Mouse (Mus musculus) liver, embryonic 11.5 days (tissue): Measurements from ENCODE around the gene Kdelr3. TPM values are rescaled to one million over a fixed set of nuclear protein-coding genes. Genes with fewer than 3 reads are reported as not detected.

Experiments
- ATAC-seq: fragments of 200-750 bp; cut with Nextera tagmentation; replicated peaks from 2 replicates; pipeline ENCODE4 v1.8.0; 2017; ENCODE audit warnings: moderate number of reproducible peaks, mild to moderate bottlenecking, moderate TSS enrichment, moderate library complexity; ENCODE audit not compliant: low FRiP score
- DNase-seq: peaks from one replicate; pipeline ENCODE4 v3.0.0-alpha.2; 2017; ENCODE audit warnings: low spot score
- H3K27ac ChIP-seq: fragments of 300-500 bp; sonication (generic); 2 replicates; pipeline ENCODE4 v1.5.1; 2014; ENCODE audit warnings: mild to moderate bottlenecking, low read depth, low read length, control low read depth
- H3K27me3 ChIP-seq: fragments of 300-500 bp; sonication (generic); replicated peaks from 2 replicates; pipeline ENCODE4 v1.6.1; 2014; ENCODE audit warnings: low read length, mixed read lengths; ENCODE audit not compliant: control insufficient read depth, insufficient read depth
- H3K36me3 ChIP-seq: fragments of 300-500 bp; sonication (generic); 2 replicates; pipeline ENCODE4 v1.6.1; 2014; ENCODE audit warnings: mild to moderate bottlenecking, low read length, moderate library complexity, mixed read lengths; ENCODE audit not compliant: control insufficient read depth, insufficient read depth
- H3K4me1 ChIP-seq: fragments of 300-500 bp; sonication (generic); replicated peaks from 2 replicates; pipeline ENCODE4 v1.6.1; 2014; ENCODE audit warnings: low read length, mixed read lengths; ENCODE audit not compliant: control insufficient read depth, insufficient read depth
- H3K4me2 ChIP-seq: fragments of 300-500 bp; sonication (generic); 2 replicates; pipeline ENCODE4 v1.6.1; 2014; ENCODE audit warnings: mild to moderate bottlenecking, control low read depth, moderate library complexity
- H3K4me3 ChIP-seq: fragments of 300-500 bp; sonication (generic); 2 replicates; pipeline ENCODE4 v1.5.1; 2014; ENCODE audit warnings: low read depth, low read length, control low read depth
- H3K9ac ChIP-seq: fragments of 300-500 bp; sonication (generic); 2 replicates; pipeline ENCODE4 v1.6.1; 2014; ENCODE audit warnings: low read depth, low read length, control low read depth
- H3K9me3 ChIP-seq: fragments of 300-500 bp; sonication (generic); 2 replicates; pipeline ENCODE4 v1.6.1; 2016; ENCODE audit warnings: low read length, inconsistent platforms, mixed read lengths; ENCODE audit not compliant: control insufficient read depth
- WGBS: fragments of 180-500 bp; shearing (Covaris S2); extraction: QIAGEN DNeasy Blood & Tissue Kit; methylation state at CpG from one replicate; pipeline ENCODE4 v1.1.7; 2014; 5-methylcytosine and 5-hydroxymethylcytosine counted together
- polyA plus RNA-seq: library from polyadenylated mRNA; unstranded; fragments of >200 nt; fragmentation: Nextera tagmentation; extraction: Ambion mirVana; gene quantifications from 2 replicates; pipeline ENCODE4 v1.2.1, GENCODE M21; 2014

Gene Kdelr3
- polyA plus RNA-seq, 1 experiment from 2014 or later = 10.8 TPM

GRCm38 (mm10) chr15:79481181-79481688 is 35.0 kb upstream of the Kdelr3 start:
- ATAC-seq = no peak
- DNase-seq = no peak
- Histone ChIP-seq H3K27me3 (peaks cover 34% of the 10 kb centered on the region), H3K9ac (no peak overlapping the region), H3K36me3 (no peaks in the 10 kb centered on the region), H3K4me2 (no peak overlapping the region), H3K27ac (no peak overlapping the region), H3K4me3 (no peak overlapping the region), H3K4me1 (no peaks in the 10 kb centered on the region), H3K9me3 (no peaks in the 10 kb centered on the region)
- 18% methylated on average over 15 of the region's 15 CpGs for WGBS

- no peak for ATAC-seq
- H3K27me3 ChIP-seq = peaks cover 31% of the 10 kb centered on the region
- 67% methylated on average over 11 of the region's 11 CpGs for WGBS
- no peaks in the 10 kb centered on the region for H3K36me3 ChIP-seq
- no peaks in the 10 kb centered on the region for H3K9me3 ChIP-seq
- H3K4me1 ChIP-seq = no peaks in the 10 kb centered on the region
- no peak overlapping the region for H3K4me3 ChIP-seq
- H3K4me2 ChIP-seq = no peak overlapping the region
- no peak overlapping the region for H3K9ac ChIP-seq
- no peak overlapping the region for H3K27ac ChIP-seq
- DNase-seq = no peak
These were observed 26.7 kb upstream of the Kdelr3 start for GRCm38 (mm10) chr15:79489463-79489862.

- 50% methylated on average over 18 of the region's 18 CpGs for WGBS
- H3K4me2 ChIP-seq = no peak overlapping the region
- ATAC-seq (no peak), DNase-seq (no peak)
- no peaks in the 10 kb centered on the region for H3K36me3 ChIP-seq
- no peak overlapping the region for H3K9ac ChIP-seq
- no peaks in the 10 kb centered on the region for H3K9me3 ChIP-seq
- H3K4me1 ChIP-seq = no peaks in the 10 kb centered on the region
- H3K27me3 ChIP-seq = peaks cover 44% of the 10 kb centered on the region
- no peak overlapping the region for H3K27ac ChIP-seq
- H3K4me3 ChIP-seq = no peak overlapping the region
These were observed 22.7 kb upstream of the Kdelr3 start for GRCm38 (mm10) chr15:79493527-79493926.

- H3K4me3 ChIP-seq = no peak overlapping the region
- no peak overlapping the region for H3K4me2 ChIP-seq
These were observed 16.1 kb upstream of the Kdelr3 start for GRCm38 (mm10) chr15:79500110-79500509.

GRCm38 (mm10) chr15:79502891-79503341 is 13.3 kb upstream of the Kdelr3 start:
- Histone ChIP-seq H3K4me1 (0 out of 2 replicates have a peak, but pooled peaks cover 2% of the 10 kb centered on the region), H3K36me3 (no peaks in the 10 kb centered on the region), H3K9me3 (no peaks in the 10 kb centered on the region), H3K27ac (no peak overlapping the region), H3K9ac (no peak overlapping the region), H3K27me3 (peaks cover 92% of the 10 kb centered on the region), H3K4me3 (no peak overlapping the region), H3K4me2 (no peak overlapping the region)
- ATAC-seq (no peak), DNase-seq (no peak)
- 20% methylated on average over 18 of the region's 18 CpGs for WGBS

More at GRCm38 (mm10) chr15:79500110-79500509, 16.1 kb upstream of the Kdelr3 start:
- ATAC-seq = no peak
- Histone ChIP-seq H3K36me3 (no peaks in the 10 kb centered on the region), H3K27me3 (peaks cover 68% of the 10 kb centered on the region), H3K9me3 (no peaks in the 10 kb centered on the region), H3K27ac (no peak overlapping the region), H3K9ac (no peak overlapping the region), H3K4me1 (no peaks in the 10 kb centered on the region)
- WGBS = 75% methylated on average over 17 of the region's 17 CpGs
- no peak for DNase-seq

- no peak overlapping the region for H3K4me3 ChIP-seq
- ATAC-seq = no peak
- H3K27ac ChIP-seq = no peak overlapping the region
- H3K9ac ChIP-seq = no peak overlapping the region
- H3K4me1 ChIP-seq = 0 out of 2 replicates have a peak, but pooled peaks cover 2% of the 10 kb centered on the region
- DNase-seq = no peak
- 69% methylated on average over 5 of the region's 5 CpGs for WGBS
- H3K36me3 ChIP-seq = no peaks in the 10 kb centered on the region
- no peaks in the 10 kb centered on the region for H3K9me3 ChIP-seq
- H3K4me2 ChIP-seq = no peak overlapping the region
- H3K27me3 ChIP-seq = peaks cover 92% of the 10 kb centered on the region
These were observed 12.8 kb upstream of the Kdelr3 start for GRCm38 (mm10) chr15:79503438-79503837.

- ATAC-seq (no peak), DNase-seq (no peak)
- WGBS = 3% methylated on average over 57 of the region's 60 CpGs
- H3K4me2 ChIP-seq = peak within 1 kb of the TSS; percentile 91
- H3K9me3 ChIP-seq = no peaks in the 10 kb centered on the region
- peak within 1 kb of the TSS; percentile 57 for H3K4me3 ChIP-seq
- no peak within 1 kb of the TSS for H3K27ac ChIP-seq
- H3K27me3 ChIP-seq = peaks cover 96% of the 10 kb centered on the region
- H3K36me3 ChIP-seq = no peaks in the 10 kb centered on the region
- peak within 1 kb of the TSS; percentile 51 for H3K9ac ChIP-seq
- H3K4me1 ChIP-seq = 0 out of 2 replicates have a peak, but pooled peaks cover 2% of the 10 kb centered on the region
These were observed 11.3 kb upstream of the Kdelr3 start, which contains the start of gene Kcnj4 for GRCm38 (mm10) chr15:79504707-79505452. TSS of gene Kcnj4 (minus strand) at chr15:79505241.

- DNase-seq (peak; percentile 68), ATAC-seq (no peak)
- Histone ChIP-seq H3K4me2 (peak overlapping the region; percentile 91), H3K36me3 (no peaks in the 10 kb centered on the region), H3K4me3 (peak overlapping the region; percentile 57), H3K4me1 (0 out of 2 replicates have a peak, but pooled peaks cover 2% of the 10 kb centered on the region), H3K9ac (peak overlapping the region; percentile 51), H3K27ac (no peak overlapping the region), H3K27me3 (peaks cover 98% of the 10 kb centered on the region), H3K9me3 (no peaks in the 10 kb centered on the region)
- WGBS = under 1% methylated on average over 50 of the region's 71 CpGs
These were observed 10.5 kb upstream of the Kdelr3 start for GRCm38 (mm10) chr15:79505616-79506283.
